Comparison of ENCODE assay signal across 15 mouse cellular contexts in the genomic region with DNA sequence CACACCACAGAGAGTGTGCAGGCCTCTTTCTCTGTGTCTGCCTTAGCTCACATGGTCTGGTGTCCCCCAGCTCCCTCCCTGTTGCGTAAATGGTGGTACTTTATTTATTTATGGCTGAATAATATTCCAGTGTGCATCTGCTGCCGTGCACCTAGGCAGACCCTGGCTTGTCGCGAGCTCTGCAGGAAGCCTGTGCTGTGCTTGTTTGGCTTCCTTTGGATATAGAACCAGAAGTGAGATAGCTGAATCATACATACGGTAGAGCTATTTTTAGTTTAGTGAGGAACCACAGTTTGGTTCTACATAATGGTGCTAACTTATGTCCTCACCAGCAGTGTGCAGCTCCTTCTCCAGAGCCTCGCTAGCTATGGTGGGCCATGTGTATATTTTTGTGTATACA. TPM values are rescaled to one million over a fixed set of nuclear protein-coding genes. Genes with fewer than 3 reads are reported as not detected.
DNase-seq lines count a peak whose midpoint lies in the region; ATAC-seq and TF ChIP-seq lines count a peak whose summit lies in the region.
"Had no signal": no experiment of that assay in that cellular context is flagged by ENCODE, and none has a peak within 500 bp of the region (broad histone marks: within the 10 kb centered on the region; RNA-seq: fewer than 3 reads in every experiment).

No protein-coding gene starts in this region.

- peak; percentile 41 to 47 for ATAC-seq in hematopoietic stem cell, adult 5-6 weeks (replicated peaks in 1 of 2; ENCODE audit: insufficient read depth in 1 of 2, low FRiP score in 2 of 2, low TSS enrichment in 1 of 2, low read depth in 1 of 2, poor library complexity in 2 of 2, severe bottlenecking in 2 of 2)
- ATAC-seq in monocyte, adult 5-6 weeks (replicated peaks; ENCODE audit: insufficient number of reproducible peaks, low FRiP score, low TSS enrichment, poor library complexity, severe bottlenecking) = peak; percentile 21
- ATAC-seq: intestine, embryonic 16.5 days; Patski had no signal

- peak overlapping the region; percentile 88 for H3K27ac ChIP-seq in bone marrow macrophage, adult 2 months (ENCODE audit: insufficient read depth, low read depth, low read length)
- H3K27ac ChIP-seq: embryonic facial prominence, embryonic 13.5 days; hindbrain, embryonic 13.5 days; liver, embryonic 14.5 days had no signal

- H3K4me1 ChIP-seq in bone marrow macrophage, adult 2 months (ENCODE audit: control insufficient read depth, insufficient read depth, low read length) = peaks cover 46% of the 10 kb centered on the region

- no peak for TF ChIP-seq POLR2A in bone marrow macrophage, adult 2 months (IDR thresholded peaks at IDR 0.05; ENCODE audit: borderline replicate concordance, low read depth, low read length)

- H3K4me3 ChIP-seq in bone marrow macrophage, adult 2 months (ENCODE audit: insufficient read depth, low read length) = peak overlapping the region; percentile 18
- H3K4me3 ChIP-seq: embryonic facial prominence, embryonic 13.5 days; hindbrain, embryonic 13.5 days had no signal

- peak; percentile 41 for DNase-seq in left cerebral cortex, adult 11 months (ENCODE audit: low spot score)
- DNase-seq in left cerebral cortex, postnatal 4 days = no peak
- DNase-seq in lung, adult 18-20 months = no peak
- DNase-seq in adipocyte (ENCODE audit: low spot score) = no peak
- DNase-seq: cerebellum, postnatal 14 days; lung, postnatal 4 days; thymus, postnatal 25 days had no signal

- TF ChIP-seq CTCF in bone marrow macrophage, adult 2 months (IDR thresholded peaks at IDR 0.05; ENCODE audit: low read depth, low read length) = no peak

- intact Hi-C loops in left cerebral cortex, postnatal 4 days (cut with DNase I) = loop anchor here (10.0 kb wide), 1 partner anchor 106 kb away; no protein-coding TSS in a partner anchor

RNA-seq across cellular contexts. Expression of a gene that starts 11.7 kb away (rescaled TPM):
- total RNA-seq in left cerebral cortex, postnatal 4 days (2021) = 100 to 1,000 TPM; 201 to 210 TPM
- polyA plus RNA-seq in bone marrow macrophage, adult 2 months (2012; ENCODE audit: insufficient read depth, insufficient read length, missing spikeins) = 138 and 153 TPM in 2 replicates
- total RNA-seq in hematopoietic stem cell, adult 5-6 weeks (2017) = 222 and 248 TPM in 2 replicates
- 353 to 389 TPM (median 359 TPM) in 3 replicates for total RNA-seq in monocyte, adult 5-6 weeks (2017)
